Mouse (Mus musculus) ES-Bruce4 (cell line): ENCODE data around the gene Olfr308. TPM values are rescaled to one million over a fixed set of nuclear protein-coding genes. Genes with fewer than 3 reads are reported as not detected.
"Not testable (repeated sequence)": the region's sequence is repeated elsewhere in the genome, so short reads cannot be mapped to it uniquely, and the experiment has no call there.

Source experiments
- H3K27ac ChIP-seq: 2 replicates; pipeline ENCODE4 v1.5.1; 2012; ENCODE audit warnings: low read length, inconsistent platforms; ENCODE audit not compliant: insufficient read depth
- H3K27me3 ChIP-seq: 2 replicates; pipeline ENCODE4 v1.6.1; 2012; ENCODE audit warnings: mild to moderate bottlenecking, low read length, inconsistent platforms; ENCODE audit not compliant: control insufficient read depth, poor library complexity, insufficient read depth, severe bottlenecking
- H3K36me3 ChIP-seq: 2 replicates; pipeline ENCODE4 v1.6.1; 2012; ENCODE audit warnings: inconsistent platforms, mild to moderate bottlenecking, low read length, moderate library complexity; ENCODE audit not compliant: control insufficient read depth, poor library complexity, insufficient read depth, severe bottlenecking
- H3K4me1 ChIP-seq: one replicate; pipeline ENCODE4 v1.8.1; 2011; ENCODE audit warnings: low read length; ENCODE audit not compliant: control insufficient read depth, insufficient read depth
- H3K4me3 ChIP-seq: 2 replicates; pipeline ENCODE4 v1.5.1; 2011; ENCODE audit warnings: low read depth, mild to moderate bottlenecking, low read length
- H3K9ac ChIP-seq: 2 replicates; pipeline ENCODE4 v1.6.1; 2012; ENCODE audit warnings: low read depth, mild to moderate bottlenecking, inconsistent platforms; ENCODE audit not compliant: poor library complexity, severe bottlenecking
- H3K9me3 ChIP-seq: replicated peaks from 2 replicates; pipeline ENCODE4 v1.6.1; 2012; ENCODE audit warnings: mild to moderate bottlenecking, low read length, inconsistent platforms; ENCODE audit not compliant: control insufficient read depth, poor library complexity, insufficient read depth, severe bottlenecking
- CTCF ChIP-seq: IDR thresholded peaks from one replicate; pipeline ENCODE4 v1.8.1; 2011; ENCODE audit warnings: low read depth, low read length
- EP300 ChIP-seq: IDR thresholded peaks from 2 replicates; pipeline ENCODE4 v1.6.1; 2011; ENCODE audit warnings: low read depth, low read length; ENCODE audit not compliant: insufficient read depth
- POLR2A ChIP-seq: IDR thresholded peaks from one replicate; pipeline ENCODE4 v1.8.1; 2011; ENCODE audit warnings: low read length; ENCODE audit not compliant: insufficient read depth
- polyA plus RNA-seq: library from polyadenylated mRNA; stranded (reverse); fragments of >200 nt; gene quantifications from 2 replicates; pipeline ENCODE4 v1.2.4, GENCODE M21; 2011; ENCODE audit warnings: low read depth; ENCODE audit not compliant: missing spikeins, insufficient read depth, insufficient read length

Olfr308 gene
- polyA plus RNA-seq: not detected in 2 replicates

- Histone ChIP-seq H3K9me3 (no peaks in the 10 kb centered on the region), H3K27me3 (no peaks in the 10 kb centered on the region), H3K4me3 (no peak within 1 kb of the TSS), H3K36me3 (no peaks in the 10 kb centered on the region), H3K9ac (no peak within 1 kb of the TSS), H3K27ac (no peak within 1 kb of the TSS), H3K4me1 (no peaks in the 10 kb centered on the region)
- TF ChIP-seq CTCF (no peak), POLR2A (no peak), EP300 (no peak)
Observed at GRCm38 (mm10) chr7:86325530-86325929, at the start of gene Olfr308. Gene Olfr308, minus strand, starts transcription at chr7:86325630.

- Histone ChIP-seq H3K9me3 (no peaks in the 10 kb centered on the region), H3K27me3 (no peaks in the 10 kb centered on the region), H3K4me1 (no peaks in the 10 kb centered on the region), H3K27ac (no peak within 1 kb of the TSS), H3K36me3 (no peaks in the 10 kb centered on the region), H3K9ac (no peak within 1 kb of the TSS), H3K4me3 (no peak within 1 kb of the TSS)
- TF ChIP-seq EP300: no peak
- TF ChIP-seq POLR2A: no peak
- TF ChIP-seq CTCF: no peak
Observed at GRCm38 (mm10) chr7:86366828-86367227, 41.4 kb upstream of the Olfr308 start, which contains the start of gene Olfr305. Gene Olfr305, minus strand, starts transcription at chr7:86366928.

DNA sequence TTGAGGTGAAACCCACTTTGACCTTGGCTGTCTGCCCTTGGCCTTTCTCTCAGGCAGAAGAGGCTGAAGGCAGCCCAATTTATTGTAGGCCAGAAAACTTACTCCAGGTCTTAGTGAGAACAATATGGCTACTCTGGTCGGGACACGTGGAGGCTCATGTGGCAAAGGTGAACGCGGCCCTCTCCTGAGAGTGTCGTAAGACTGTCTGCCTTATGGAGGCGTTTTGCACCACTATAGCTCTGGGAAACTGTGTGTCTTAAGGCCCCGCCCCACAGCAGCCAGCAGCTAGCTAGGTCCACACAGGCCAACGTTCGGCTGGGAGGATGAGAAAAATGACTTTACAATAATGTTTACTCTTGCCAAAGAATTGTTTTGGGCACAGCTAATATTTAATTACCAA is 20.9 kb upstream of the Olfr308 start:
- H3K4me3 ChIP-seq, H3K36me3 ChIP-seq, H3K4me1 ChIP-seq, H3K9me3 ChIP-seq, H3K27ac ChIP-seq, H3K27me3 ChIP-seq, H3K9ac ChIP-seq: not testable (repeated sequence)

DNA sequence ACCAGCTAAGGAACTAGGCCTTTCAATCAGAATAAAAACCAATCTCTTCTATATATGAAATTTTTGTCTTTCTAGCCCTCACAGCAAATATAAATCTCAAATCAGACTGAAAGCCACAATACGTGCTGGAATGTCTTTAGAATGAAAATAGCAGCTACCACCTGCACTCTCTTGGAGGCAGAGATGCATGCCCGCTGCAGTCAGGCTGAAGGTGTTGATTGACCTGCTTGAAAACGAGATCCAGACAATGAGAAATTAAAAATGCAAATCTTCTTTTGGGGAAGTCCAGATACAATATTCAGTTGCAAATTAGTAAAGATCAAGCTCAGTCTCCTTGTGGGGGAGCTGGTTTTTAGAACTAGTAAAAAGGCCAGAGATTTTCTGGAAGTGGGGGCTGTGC is 18.8 kb upstream of the Olfr308 start:
- Histone ChIP-seq H3K27me3 (no peaks in the 10 kb centered on the region), H3K36me3 (no peaks in the 10 kb centered on the region), H3K4me1 (peaks cover 2% of the 10 kb centered on the region), H3K4me3 (no peak overlapping the region), H3K9me3 (no peaks in the 10 kb centered on the region), H3K27ac (peak overlapping the region; percentile 83), H3K9ac (no peak overlapping the region)
- TF ChIP-seq CTCF (no peak), EP300 (peak; percentile 92)

DNA sequence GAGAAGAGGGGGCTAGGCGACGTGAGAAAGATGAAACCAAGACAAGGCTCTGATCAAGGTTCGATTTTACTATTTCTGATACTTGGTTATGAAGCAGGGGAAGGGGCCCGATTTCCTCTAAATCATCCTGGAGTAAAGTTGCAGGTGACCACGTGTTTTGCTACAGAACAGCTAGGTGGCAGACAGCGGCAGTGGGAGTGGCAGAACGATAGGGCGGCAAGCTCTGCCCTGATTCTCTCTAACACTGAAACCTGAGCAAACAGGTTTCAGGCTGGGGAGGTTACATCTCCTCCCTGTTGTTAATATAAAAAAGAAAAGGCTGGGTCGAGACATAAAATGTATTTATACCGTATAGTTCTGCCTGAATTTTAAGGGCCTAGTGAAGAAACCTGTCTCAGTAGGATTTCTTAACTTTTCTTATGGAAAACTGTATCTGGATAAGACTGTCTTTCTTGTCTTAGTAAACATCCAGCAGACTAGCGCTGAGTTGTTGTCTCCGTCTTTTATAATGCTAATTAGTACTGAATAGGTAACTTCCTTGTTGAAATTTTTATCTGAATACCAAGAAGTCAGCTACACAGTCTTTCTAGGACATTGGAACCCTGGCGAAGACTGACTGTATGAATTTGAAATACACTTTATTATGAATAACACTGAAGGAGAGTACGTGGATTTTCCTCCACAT is 17.6 kb upstream of the Olfr308 start:
- peak; percentile 35; the same call in 1 of the 2 replicates for TF ChIP-seq EP300
- TF ChIP-seq POLR2A: no peak
- TF ChIP-seq CTCF: no peak
- H3K27ac ChIP-seq: peak overlapping the region; percentile 85
- no peaks in the 10 kb centered on the region for H3K9me3 ChIP-seq
- H3K4me1 ChIP-seq: peaks cover 2% of the 10 kb centered on the region
- H3K4me3 ChIP-seq: no peak overlapping the region
- H3K36me3 ChIP-seq: no peaks in the 10 kb centered on the region
- peak overlapping the region; percentile 54; the same call in 1 of the 2 replicates for H3K9ac ChIP-seq
- no peaks in the 10 kb centered on the region for H3K27me3 ChIP-seq

DNA sequence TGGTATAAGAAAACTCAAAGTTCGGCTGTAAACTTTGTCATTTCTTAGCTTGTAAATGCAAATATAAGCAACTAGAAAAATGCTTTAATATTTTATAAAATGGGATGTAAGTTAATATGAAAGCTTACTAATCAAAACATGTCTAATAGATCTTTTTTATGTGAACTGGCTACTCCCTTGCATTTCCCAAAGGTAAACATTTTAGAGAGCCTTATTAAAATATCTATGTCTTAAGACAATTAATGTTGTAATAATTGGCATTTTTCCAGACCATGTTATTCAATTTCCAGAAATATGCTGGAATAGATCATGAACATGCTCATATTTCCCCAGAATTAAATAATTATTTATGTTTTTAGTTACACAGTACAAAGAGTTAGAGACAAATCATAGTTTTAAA is 12.1 kb upstream of the Olfr308 start, which contains the start of gene Olfr307:
Gene Olfr307 (minus strand): TSS at position 101 of the 400 bp plus-strand sequence.
- Histone ChIP-seq H3K27me3 (no peaks in the 10 kb centered on the region), H3K9me3 (no peaks in the 10 kb centered on the region), H3K36me3 (no peaks in the 10 kb centered on the region), H3K4me1 (no peaks in the 10 kb centered on the region), H3K9ac (no peak within 1 kb of the TSS), H3K4me3 (no peak within 1 kb of the TSS), H3K27ac (no peak within 1 kb of the TSS)
- TF ChIP-seq EP300 (no peak), CTCF (no peak), POLR2A (no peak)
